In the genomic region with DNA sequence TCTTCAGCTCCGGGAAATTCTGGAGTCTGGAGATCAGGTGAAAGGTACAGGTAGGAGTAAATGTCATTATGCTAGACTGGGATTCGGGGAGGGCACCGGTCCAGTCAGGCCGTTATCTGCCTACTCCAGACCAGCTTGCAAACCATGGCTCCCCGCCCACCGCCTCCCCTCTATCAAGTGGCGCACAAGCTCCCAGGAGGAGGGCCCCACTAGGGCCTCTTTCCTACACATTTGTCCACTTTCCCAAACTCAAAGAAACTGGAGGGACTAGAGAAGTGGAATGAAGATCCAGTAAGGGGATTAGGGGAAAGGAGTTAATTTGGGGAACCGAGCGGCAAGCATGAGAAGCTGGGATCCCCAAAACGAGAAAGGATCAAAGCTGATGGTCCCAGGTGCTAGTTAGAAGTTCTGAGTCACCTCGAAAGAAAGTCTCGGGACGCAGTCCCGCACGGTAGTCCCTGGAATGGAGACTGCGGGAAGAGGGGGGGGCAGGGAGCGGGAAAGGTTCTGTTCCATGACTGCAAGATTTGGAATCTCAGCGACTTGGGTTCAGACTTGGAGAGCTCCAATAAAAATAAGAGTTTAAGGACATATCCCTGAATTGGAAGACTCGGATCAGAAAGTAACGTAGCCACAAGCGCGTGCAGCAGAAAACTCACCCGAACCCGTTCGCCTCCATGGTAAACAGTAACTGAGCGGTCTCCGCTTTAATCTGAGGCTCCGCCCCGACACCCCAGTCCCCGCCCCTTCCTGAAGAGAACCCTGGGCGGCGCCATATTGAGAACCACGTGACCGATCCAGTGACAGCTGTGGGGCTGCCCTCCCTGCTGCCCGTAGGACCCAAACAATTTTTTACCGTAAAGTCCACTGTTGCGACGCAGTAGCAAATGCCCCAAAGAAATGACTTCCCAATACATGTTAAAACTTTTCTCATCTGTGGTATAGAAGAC, we compare ENCODE assay signal across 8 mouse cellular contexts. TPM values are rescaled to one million over a fixed set of nuclear protein-coding genes. Genes with fewer than 3 reads are reported as not detected.
DNase-seq lines count a peak whose midpoint lies in the region; ATAC-seq and TF ChIP-seq lines count a peak whose summit lies in the region.

Urod (minus strand) TSS at position 742 of the 950 bp plus-strand sequence.

- DNase-seq in WW6 (ENCODE audit: low read depth, low spot score) = peak; percentile 81
- peak; percentile 84 to 89 for DNase-seq in cerebellum, postnatal 4 days (ENCODE audit: low spot score in 2 of 2)
- DNase-seq in gastrocnemius, adult 2 months = peak; percentile 95
- peak; percentile 97 for DNase-seq in hindbrain, postnatal 0 days (ENCODE audit: low spot score)
- peak; percentile 91 to 92 for DNase-seq in left cerebral cortex, adult 2 months (ENCODE audit: extremely low spot score in 1 of 2, low spot score in 2 of 2)
- DNase-seq in right cerebral cortex, adult 2 months (ENCODE audit: low spot score in 2 of 2) = peak; percentile 95
- DNase-seq in urinary bladder, postnatal 14 days (ENCODE audit: low spot score) = peak; percentile 95

- peak within 1 kb of the TSS; percentile 91 for H3K4me2 ChIP-seq in hindbrain, postnatal 0 days (ENCODE audit: low read depth, low read length)

- 0 out of 2 replicates have a peak, but pooled peaks cover 6% of the 10 kb centered on the region for H3K36me3 ChIP-seq in hindbrain, postnatal 0 days (ENCODE audit: insufficient read depth, low read length)

- H3K27me3 ChIP-seq in hindbrain, postnatal 0 days (ENCODE audit: insufficient read depth, low read length) = no peaks in the 10 kb centered on the region

- H3K9ac ChIP-seq in hindbrain, postnatal 0 days (replicated peaks; ENCODE audit: low read length) = peak within 1 kb of the TSS; percentile 86

- TF ChIP-seq CTCF in gastrocnemius, adult 2 months (IDR thresholded peaks at IDR 0.05) = 0 out of 2 replicates have a peak, but pooled peaks have one; percentile 0
- TF ChIP-seq CTCF in hindbrain, postnatal 0 days (IDR thresholded peaks at IDR 0.05; ENCODE audit: low read depth) = no peak
- TF ChIP-seq CTCF in left cerebral cortex, adult 2 months (IDR thresholded peaks at IDR 0.05) = no peak

- intact Hi-C loops in gastrocnemius, adult 2 months (cut with DNase I) = loop anchor here (2.0 to 5.0 kb wide), 2 partner anchors 167 to 277 kb away; no protein-coding TSS in a partner anchor
- intact Hi-C loops in left cerebral cortex, adult 2 months (cut with DNase I) = loop anchor here (2.0 to 10.0 kb wide), 4 partner anchors 25 to 849 kb away; partner anchors contain the start of gene Eif2b3

- H3K4me1 ChIP-seq in hindbrain, postnatal 0 days (ENCODE audit: insufficient read depth, low read length) = peaks cover 17% of the 10 kb centered on the region

- H3K27ac ChIP-seq in gastrocnemius, adult 2 months = peak within 1 kb of the TSS; percentile 95
- H3K27ac ChIP-seq in hindbrain, postnatal 0 days = peak within 1 kb of the TSS; percentile 85
- H3K27ac ChIP-seq in left cerebral cortex, adult 2 months = peak within 1 kb of the TSS; percentile 72

- WGBS in hindbrain, postnatal 0 days = under 1% methylated on average over 38 of the region's 38 CpGs

- H3K4me3 ChIP-seq in gastrocnemius, adult 2 months = peak within 1 kb of the TSS; percentile 86
- H3K4me3 ChIP-seq in hindbrain, postnatal 0 days (ENCODE audit: low read length) = peak within 1 kb of the TSS; percentile 84
- peak within 1 kb of the TSS; percentile 99 for H3K4me3 ChIP-seq in left cerebral cortex, adult 2 months

- no peaks in the 10 kb centered on the region for H3K9me3 ChIP-seq in hindbrain, postnatal 0 days (ENCODE audit: low read length)

- peak; percentile 92 for ATAC-seq in hindbrain, postnatal 0 days
- peak; percentile 86 for ATAC-seq in megakaryocyte, adult 5-6 weeks (ENCODE audit: poor library complexity, severe bottlenecking)

RNA-seq across cellular contexts. Expression of gene Urod, which starts in this region (rescaled TPM):
- total RNA-seq in gastrocnemius, adult 2 months (2021) = 10 to 100 TPM; 59.1 to 69.1 TPM
- total RNA-seq in hindbrain, postnatal 0 days (2014; rRNA removed) = 40.7 and 64.4 TPM in 2 replicates
- 52.2 and 54.0 TPM in 2 replicates for polyA plus RNA-seq in hindbrain, postnatal 0 days (2015; fragmentation: Nextera tagmentation; extraction: Ambion mirVana)
- total RNA-seq in left cerebral cortex, adult 2 months (2021) = 10 to 100 TPM; 62.2 to 65.5 TPM
- total RNA-seq in megakaryocyte, adult 5-6 weeks (2015) = 48.9 and 55.7 TPM in 2 replicates
- 32.0 and 46.4 TPM in 2 replicates for total RNA-seq in megakaryocyte, adult 5-6 weeks (2017)

Comparison
In these comparisons a context has a peak if more than half of its experiments do, and no peak if none do; other contexts are left out.
1. Peak in every context shown above with its lines: DNase-seq, ATAC-seq, H3K4me3 ChIP-seq and H3K27ac ChIP-seq.